Mouse (Mus musculus) embryo, embryonic 10 days (tissue): ENCODE measurements around the gene Anxa6.
A peak's percentile ranks its signal among the peaks of the same experiment; 100 is the strongest.

ENCODE experiments used
- DNase-seq: peaks from one replicate; pipeline ENCODE4 v3.0.0-alpha.2; 2015; ENCODE audit warnings: low spot score

Anxa6 gene

DNA sequence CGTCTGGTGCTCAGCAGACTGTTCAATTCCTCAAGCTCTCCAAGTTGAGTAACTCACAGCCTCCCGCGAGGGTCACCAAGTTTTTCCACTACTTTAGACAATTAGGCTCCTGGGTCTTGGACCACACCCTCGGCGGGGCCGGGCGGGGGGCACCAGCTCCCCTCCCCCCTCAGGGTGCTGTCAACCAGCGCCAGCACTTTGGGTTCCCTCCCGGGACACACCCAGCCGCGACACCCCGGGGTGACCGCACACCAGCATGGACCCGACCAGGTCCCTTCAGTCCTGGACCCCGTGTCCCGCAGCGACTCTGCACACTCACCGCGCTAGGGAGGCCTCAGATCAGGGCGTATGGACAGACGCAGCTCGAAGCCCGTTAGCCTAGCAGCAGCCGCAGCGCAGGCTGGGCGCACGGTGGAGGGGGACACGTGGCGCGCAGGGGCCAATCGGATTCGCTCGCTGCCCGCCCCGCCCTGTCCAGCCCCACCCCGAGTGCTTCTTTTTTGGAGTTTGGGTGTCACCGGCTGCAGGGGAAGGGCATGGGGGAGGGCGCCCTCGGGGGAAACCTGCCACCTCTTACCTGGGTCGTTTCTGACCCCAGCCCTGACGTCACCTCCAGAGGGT lies at the start of gene Anxa6:
Gene Anxa6, minus strand, starts transcription at position 406 of the 621 bp plus-strand sequence.
- peak; percentile 90 for DNase-seq

DNA sequence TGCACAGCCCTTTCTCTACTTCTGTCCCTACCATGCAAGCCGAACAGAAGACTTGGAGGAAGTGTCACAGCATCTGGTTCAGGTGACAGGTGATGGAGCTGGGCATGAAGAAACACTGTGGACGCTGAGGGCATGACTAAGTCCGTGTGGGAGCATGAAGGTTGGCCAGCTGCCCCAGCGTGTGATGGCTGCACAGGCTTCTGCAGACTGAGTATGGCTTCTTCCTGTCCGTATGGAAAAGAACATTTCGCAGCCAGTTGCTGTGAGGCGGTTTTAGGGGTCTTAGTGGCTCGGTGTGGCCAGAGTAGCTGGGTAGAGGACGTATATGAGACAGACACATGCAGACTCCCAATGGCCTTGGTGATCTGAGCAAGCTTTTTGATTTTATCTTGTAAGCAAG lies 48.0 kb upstream of the Anxa6 start:
- DNase-seq: no peak

DNA sequence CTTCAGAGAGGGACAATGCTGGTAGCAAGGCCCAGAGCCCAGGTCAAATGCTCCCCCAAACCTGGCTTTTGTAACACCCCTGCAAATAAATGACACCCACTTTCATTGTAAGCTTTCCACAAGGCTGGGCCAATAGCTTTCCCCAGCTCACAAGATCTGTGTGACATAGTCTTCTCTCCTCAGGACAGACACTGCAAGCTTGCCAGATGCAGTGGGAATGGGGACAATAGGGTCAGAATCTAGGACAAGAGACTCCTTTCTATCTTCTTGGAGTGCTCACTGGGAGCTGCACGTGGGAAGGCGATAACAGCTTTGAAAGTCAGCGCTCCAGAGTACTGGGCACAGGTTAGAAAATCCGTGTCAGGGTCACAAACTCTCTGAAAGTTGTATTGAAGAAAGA lies 45.9 kb upstream of the Anxa6 start:
- DNase-seq: no peak

DNA sequence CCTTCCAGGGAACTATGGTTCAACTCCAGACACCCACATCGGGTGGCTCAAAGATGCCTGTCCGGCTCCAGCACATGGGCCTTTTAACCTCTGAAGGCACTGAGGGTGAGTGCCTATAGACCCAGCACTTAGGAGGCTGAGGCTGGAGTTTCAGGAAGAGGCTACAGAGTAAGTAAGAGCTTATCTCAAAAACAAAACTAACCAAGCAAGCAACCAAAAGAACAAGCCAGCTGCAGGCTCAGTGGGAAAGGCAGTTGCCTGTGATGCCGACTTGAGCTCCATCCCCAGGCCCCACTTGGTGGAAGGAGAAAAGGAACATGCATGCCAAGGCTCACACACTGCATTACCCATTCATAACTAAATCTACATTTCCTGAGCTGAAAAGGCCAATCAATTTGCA lies 45.3 kb upstream of the Anxa6 start:
- DNase-seq: no peak

DNA sequence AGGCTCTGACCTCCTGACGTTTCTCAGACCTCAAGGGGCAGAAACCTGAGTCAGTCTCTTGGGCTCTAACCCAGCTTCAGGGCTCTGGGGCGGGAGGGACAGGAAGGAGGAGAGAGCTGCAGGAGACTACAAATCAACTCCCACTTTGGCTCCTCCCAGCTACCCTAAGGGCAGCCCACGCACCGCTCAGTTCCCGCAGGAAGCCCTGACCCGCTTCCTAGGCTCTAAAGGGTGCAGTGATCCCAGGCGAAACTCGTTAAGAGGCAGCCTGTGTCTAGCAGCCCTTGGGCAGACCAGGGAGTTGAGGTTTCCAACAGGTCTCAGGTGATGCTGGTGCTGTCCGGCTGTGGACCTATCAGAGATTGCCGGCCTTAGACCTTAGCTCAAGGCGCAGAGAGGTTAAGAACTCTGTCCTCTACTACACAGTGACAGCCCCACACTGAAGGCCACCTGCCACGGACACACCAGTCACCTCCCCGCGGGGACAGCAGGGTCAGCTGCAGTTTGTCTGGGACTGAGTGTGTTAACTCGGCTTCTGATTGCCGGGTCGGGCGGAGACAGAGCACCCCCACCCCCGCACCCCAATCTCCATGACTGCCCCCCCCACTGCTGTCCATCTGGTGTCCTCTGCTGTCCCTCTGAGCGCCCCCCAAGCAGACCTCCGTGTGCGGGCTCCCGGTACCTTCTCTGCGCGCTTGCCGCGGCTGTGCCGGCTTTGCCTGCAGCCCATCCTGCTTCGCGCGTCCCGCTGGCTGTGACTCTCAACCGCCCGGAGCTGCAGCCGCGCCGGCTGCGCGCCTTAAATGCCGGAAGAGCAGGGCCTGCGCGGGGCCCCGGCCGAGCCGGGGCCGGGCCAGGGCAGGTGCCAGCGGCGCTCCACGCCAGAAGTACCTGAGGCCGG lies 44.3 kb upstream of the Anxa6 start, which contains the start of gene Ccdc69:
Gene Ccdc69, minus strand, starts transcription at position 801 of the 901 bp plus-strand sequence.
- DNase-seq: peak; percentile 68

DNA sequence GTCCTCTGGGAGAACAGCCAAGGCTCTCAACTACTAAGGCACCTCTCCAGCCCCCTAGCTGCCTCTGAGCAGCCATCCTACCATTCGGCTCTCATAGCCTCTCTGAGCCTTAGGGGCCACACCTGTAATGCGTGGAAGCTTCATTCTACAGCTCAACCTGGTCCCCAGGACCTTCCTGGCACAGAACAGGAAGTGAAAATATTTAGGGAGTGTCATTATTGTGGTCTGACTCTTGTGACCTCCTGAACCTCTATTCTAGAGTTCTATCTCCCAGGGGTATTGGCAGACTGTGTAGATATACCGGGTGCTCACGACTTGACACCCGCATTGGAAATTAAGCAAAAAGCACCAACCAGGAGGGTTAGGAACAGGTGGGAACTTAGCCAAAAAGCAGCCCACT lies 43.0 kb upstream of the Anxa6 start:
- DNase-seq: no peak

DNA sequence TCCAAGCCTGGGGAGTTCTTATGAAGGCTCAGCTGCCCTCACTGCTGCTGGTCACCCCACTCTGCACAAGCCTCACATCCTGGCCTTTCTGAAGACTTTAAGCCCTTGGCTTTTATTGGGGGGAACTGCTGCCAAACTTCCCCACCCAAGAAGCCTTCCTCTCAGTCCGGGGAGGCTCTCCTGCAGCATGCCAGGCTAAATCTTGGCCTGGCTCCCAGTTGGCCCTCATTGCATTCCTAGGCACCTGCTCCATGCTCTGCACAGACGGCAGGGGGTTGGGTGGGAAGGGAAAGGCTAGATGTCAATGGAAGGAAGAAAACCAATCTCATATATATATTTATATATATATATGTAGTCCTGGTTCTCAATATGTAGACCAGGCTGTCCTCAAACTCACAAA lies 42.4 kb upstream of the Anxa6 start:
- DNase-seq: no peak

DNA sequence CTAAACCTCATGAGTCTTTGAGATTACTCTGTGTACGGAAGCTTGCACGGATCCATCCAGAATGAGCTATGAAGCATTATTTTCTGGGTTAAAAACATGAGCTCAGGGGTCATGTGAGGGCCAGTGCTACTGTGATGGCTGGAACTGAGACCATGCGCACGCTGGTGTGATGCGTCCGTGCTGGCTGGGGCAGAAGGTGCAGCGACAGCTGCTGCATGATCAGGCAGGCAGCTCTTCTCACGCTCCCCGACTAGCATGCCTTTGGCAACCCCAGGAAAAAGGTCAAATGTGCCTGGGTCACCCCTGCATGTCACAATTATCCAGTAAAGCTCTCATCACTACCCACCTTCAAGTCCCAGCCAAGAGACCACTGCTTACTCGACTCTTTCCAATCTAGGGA lies 39.9 kb upstream of the Anxa6 start:
- DNase-seq: no peak

DNA sequence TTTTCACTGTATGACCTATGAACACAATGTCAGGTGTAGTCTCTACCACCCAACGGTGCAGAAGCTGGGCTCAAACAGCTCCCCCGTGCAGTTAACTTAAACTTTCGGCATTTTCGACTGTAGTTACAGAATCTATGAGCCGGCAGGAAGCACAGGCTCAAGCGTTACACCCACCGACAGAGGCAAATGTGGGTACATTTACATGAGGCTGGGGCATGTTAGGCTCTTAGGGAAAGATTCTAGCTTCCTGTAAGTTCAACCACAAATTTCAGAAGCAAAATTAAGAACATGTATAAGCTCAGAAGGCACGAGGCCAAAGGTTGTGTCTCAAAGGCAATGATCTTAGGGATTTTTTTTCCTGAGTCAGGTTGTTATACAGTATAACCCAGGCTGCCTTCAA lies 39.2 kb upstream of the Anxa6 start:
- no peak for DNase-seq

DNA sequence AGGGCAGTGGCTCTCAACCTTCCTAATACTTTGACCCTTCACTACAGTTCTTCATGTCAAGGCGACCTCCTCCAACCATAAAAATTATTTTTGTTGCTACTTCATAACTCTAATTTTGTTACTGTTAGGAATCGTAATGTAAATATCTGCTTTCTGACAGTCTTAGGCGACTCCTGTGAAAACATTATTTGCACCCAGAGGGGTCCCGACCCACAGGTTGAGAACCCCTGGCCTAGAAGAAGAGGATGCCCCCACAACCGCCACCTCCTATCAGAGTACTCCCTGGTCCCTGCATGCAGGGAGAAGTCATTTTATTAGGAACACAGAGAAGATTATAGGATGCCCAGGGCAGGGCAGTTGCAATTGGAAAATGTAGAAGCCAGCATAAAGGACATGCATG lies 38.1 kb upstream of the Anxa6 start:
- DNase-seq: no peak

DNA sequence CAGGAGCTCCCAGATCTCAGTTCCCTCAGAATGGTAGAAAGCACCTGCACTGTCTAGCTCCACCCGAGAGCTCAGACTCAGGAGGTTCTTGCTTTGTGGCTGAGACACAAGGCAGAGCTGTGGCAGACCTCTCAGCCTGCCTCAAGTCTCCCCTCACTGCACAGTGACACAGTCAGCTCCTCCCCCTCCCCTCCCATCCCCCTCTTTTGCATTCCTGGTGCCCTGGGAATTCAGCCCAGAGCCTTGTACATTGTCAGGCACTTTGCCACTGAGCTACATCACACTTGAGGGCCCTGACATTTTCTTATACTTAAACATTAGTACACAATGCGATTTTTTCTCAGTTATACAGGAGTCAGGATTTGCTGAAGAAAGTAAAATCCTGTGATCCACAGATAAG lies 35.8 kb upstream of the Anxa6 start:
- DNase-seq: peak; percentile 11

DNA sequence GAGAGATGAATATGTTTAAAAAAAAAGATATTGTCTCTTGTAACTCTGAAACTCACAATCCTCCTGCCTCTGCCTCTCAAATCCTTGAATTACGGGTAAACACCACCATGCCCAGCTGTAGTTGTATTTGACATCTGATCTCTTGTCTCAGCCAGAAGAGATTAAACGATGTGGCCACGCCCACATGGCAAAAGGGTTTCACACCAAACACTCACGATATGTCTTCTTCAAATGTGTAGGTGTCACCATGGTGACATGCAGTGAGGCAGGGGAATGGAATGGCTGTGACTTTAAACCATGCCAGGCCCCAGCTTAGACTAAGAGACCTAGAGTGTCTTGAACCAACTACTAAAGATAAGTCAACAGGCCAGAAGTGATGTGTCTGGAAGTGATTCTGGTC lies 33.7 kb upstream of the Anxa6 start:
- DNase-seq: no peak

DNA sequence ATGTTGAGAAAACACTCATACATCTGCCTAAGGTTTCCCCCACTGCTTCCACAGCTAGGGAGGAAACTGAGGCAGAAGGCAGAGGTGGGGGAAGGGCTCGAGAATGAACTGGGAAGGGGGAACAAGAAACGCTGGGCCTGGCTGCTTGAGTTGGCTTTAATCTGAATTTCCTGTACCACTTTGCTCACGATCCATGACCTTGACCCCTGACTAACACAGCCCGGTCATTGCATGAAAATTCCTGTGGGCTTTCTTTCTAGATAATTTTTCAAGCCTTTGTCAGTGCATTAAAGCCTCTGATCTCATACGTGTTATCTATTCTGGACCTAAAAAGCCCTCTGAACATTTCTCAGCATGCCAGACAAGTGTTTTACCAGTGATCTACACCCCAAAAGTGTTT lies 29.6 kb upstream of the Anxa6 start:
- DNase-seq: peak; percentile 17

DNA sequence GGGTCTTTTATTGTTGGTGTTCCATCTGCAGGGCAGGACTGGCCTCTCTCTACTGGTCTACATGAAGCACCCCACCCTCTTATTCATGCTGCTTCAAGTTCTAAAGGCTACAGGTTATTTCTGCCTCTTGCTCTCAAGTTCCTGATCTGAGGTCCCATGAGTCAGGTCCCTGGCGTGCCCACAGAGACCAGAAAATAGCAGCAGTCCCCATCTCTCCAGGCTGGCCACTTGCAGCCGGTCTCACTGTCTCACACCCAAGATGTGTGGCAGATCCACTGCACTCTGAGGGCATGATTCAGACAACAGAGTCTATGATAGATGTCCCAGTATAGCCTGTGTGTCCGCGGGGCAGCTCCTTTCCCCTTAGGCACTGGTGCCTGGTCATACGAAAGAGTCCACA lies 27.6 kb upstream of the Anxa6 start:
- no peak for DNase-seq

DNA sequence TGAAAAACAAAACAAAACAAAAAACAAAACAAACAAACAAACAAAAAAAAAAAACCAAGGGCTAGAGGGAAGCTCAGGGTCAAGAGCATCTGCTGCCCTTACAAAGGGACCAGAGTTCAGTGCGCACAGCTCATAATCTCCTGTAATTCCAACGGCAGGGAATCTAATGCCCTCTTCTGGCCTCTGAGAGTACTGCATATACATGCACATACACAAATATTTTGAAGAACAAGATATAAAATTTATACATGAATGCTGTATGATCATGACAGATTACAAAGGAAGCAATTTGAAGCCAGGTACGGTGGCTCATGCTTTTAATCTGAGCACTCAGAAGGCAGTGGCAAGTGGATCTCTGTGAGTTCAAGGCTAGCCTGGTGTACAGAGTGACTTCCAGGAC lies 24.3 kb upstream of the Anxa6 start:
- DNase-seq: no peak

DNA sequence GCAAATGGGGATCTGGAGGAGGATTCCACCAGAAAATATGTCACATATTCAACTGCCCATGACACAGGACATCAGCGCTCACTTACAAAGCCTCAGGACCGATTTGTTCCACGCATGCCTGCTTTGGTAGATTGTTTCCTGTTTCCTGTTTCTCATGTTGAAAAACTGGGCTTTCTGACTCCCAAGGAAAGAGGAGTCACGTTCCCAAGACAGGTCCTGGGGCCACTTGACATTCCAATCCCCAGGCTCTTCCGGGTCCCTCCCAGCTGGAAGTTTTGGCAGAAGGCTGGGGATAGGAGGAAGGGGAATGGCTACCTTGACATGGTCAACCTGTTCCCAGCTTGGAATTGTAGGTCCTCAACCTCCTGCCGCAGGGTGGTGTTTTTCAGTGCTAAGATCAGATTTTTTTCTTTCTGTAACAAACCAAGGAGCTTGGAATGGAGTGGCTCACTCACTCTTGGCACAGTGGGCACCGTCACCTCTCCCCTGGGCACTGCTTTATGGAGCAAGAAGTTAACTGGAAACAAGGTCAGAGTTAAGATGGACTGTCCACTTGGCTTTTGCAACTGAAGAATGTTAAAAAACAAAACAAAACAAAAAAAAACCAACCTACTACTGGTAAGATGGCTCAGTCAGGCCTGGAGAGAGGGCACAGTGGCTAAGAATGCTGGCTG lies 17.7 kb upstream of the Anxa6 start:
- DNase-seq: no peak

DNA sequence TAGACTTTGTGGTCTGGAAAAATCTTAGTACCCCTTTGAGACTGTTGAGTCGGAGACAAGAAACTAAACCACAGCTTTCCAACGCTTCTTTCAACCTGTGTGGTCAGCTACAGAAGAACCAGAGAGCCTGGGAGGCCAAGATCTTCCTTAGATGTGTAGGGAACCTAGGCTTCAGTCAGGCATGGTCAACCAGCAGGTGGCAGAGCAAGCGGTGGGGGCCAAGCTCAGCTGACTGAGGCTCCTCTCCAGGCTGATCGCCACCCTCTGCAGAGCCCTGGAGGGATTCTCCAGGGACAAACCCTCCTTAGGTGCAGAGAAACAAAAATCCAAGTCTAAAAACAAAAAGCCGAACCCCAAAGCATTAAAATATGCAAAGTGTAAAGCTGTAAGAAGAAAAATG lies 13.4 kb upstream of the Anxa6 start:
- peak; percentile 25 for DNase-seq

DNA sequence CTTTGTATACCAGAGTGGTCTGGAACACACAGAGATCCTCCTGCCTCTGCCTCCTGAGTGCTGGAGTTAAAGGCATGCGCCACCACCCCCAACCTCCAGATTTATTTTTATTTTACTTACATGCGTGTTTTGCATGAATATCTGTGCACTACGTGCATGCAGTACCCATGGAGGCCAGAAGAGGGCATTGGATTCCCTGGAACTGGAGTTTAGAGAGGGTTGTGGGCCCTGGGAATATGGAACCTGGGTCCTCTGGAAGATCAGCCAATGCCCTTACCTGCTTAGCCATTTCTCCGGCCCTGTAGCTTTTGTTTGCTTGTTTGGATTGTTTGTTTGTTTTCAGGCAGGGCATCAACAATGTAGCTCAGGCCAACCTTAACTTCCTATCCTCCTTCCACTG lies 8.1 kb upstream of the Anxa6 start:
- no peak for DNase-seq

DNA sequence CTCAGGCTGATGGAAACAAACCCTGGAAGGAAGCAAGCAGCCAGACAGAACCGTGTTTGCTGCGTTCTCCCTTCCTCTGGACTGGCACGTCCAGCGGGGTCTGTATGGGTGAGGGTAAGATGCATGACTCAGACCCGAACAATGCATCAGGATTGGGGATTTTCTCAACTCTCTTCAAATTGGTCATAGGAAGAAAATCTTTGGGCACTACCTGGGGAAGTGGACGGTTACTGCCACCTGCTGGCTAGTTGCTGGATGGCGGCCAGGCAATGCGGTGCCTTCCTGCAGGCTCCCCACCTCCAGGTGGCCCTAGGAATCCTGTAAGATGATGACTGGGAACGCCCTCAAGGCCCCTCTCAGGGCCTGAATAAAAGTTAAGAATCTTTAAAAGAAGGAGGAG lies 6.3 kb upstream of the Anxa6 start:
- peak; percentile 88 for DNase-seq

DNA sequence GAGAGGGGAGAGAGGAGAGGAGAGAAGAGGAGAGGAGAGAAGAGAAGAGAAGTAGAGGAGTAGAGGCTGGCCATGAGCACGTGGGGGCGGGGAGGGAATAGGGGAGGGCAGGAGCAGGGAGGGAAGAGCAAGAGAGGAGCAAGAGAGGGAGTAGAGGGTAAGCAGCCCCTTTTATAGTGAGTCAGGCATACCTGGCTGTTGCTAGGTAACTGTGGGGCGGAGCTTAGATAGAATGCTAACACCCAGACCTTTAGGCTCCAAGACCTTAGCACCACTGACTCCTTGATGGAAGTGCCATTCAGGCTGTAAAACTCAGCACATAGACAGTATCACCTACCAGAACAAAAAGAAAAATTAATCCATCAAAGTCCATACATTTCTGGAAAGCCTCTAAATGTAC lies 3.4 kb upstream of the Anxa6 start:
- no peak for DNase-seq

DNA sequence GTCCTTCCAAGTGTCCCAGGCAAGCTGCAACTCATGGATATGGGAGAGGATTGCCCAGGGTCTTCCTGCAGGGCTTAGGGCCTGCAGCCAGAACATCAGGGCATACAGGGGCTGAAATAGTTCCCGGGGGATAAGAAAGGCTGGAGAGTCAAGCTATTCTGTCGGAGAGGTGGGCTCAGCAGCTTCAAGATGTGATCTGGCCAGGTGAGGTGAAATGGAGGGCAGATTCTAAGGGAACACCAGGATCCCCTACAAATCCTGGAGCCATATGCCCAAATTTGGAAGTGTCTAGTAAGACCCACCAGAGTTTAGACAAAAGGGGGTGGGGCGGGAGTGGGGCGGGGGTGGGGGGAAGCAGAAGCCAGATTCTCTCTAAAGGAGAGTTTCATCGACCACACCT lies 959 bp downstream of the Anxa6 start:
- no peak for DNase-seq

DNA sequence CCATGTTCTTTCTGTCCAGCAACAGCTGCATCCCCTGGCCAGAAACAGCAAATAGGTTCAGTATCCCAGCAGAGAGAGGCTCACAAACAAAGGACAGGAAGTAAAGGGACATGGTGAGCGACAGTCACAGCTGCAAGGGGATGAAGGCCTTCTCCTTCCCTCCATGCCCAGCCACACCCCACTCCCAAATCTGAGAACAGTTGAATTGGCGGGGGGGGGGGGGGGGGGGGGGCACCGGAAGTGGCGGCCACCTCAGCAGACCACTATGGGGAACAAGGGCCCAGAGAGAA lies 1.3 kb downstream of the Anxa6 start:
- DNase-seq: peak; percentile 42

DNA sequence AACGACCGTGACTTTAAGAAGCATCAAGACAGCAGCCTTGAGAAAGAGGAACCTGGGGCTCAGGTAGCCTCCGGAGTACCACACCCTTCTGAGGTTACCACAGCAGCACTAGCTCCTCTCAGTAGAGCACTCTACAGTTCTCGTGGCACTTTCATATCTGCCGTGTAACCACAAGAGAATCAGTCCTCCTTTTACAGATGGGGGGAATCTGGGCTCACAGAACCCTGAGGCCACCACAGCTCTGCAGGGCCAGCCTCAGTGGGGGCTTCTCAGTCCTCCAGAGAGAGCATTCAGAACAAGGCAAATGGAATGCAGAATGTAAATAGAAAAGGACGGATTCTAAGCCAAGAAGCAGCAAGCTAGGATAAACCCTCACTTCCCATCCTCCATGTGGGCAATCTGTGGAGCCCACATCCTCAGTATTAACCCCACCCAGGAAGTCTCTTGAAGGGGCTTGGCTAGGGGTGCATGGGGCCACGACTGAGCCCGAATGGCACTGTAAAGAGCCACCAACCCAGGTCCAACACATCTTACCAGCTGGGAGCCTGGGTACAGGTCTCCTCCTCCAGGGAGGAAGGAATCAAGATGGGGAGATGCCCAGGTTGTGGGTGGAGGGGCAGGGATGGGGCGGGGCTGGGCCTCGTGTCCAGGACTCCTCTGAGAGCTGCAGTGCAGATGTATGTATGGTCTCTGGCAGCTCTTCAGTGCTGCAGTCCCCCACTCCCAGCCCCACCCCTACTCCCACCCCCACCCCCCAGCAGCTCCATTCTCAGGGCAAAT lies 1.8 kb downstream of the Anxa6 start:
- no peak for DNase-seq
